Mouse (Mus musculus): ENCODE measurements at regions not wholly inside any gene's neighbourhood (a gene's known extent, or its start where the extent isn't known, plus 50 kb on each side); places are given as distances from the start of the nearest gene placed in this dataset.

DNA sequence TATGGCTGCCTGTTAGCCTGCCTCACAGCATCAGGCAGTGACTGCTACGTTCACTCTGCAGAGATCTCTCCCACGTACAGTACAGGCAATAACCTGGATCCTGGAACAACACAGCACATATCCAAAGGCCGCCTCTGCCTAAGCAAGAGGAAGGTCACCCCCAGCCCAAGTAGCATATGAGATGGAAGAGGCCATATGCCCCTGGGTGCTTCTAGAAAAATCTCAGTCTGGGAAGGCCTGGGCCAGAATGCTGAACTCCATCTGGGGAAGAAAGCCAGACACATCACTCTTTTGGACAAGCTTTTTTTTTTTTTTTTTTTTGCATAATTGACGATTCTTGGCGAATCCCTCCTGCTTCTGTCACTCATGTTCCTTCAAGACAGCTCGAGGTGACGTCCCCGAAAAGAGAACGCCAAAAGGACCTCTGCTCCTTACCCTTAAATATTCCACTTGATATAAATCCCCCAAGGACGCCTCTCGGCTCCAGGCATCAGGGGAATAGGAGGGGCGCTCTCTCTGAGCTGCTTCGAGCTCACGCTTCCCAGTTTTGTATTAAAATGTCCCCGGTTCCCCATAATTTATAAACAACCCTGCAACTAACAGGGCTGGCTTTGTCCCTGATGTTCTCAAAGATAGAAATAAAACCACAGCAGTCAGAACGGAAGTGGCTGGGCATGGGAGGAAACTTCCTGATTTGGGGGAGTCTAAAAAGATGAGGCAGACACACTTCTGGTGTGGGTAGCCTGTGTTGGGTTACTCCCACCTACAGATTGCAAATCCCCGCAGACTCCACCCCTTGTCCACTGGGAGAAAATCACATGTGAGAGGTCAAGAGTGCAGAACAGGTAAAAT lies 150.4 kb downstream of the Cryba4 start:
- DNase-seq (ENCODE audit: low read depth) = no peak

DNA sequence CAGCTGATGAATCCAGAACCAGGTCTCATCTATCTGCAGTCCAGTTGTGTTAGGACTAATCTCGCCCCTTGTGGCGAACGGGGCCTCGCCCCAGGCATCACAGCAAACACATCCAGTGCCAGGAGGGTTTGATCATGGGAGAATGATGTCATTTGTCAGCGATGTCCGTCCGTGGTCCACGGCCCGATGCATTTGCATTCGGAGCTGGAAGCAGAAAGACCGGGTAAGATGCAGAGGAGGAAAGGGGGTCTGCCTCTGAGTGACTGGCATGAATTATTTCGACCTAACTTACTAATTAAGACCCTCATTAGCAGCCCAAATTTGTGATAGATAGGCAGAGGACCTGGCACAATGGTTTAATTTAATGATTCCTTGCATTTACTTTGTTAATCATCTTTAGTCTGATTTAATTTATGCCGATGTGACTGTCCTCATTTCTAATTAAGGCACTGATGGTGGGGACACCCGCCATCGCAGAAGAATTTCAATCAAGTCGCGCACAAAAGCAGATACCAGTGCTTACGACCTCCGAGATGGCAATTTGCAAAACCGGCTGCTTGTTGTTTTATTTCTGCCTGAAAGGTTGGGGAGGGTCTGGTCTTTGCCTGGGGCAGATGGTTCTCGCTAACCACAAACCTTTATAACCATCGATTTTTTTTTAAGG lies 141.9 kb downstream of the Cryba4 start:
- DNase-seq (ENCODE audit: low read depth) = no peak

DNA sequence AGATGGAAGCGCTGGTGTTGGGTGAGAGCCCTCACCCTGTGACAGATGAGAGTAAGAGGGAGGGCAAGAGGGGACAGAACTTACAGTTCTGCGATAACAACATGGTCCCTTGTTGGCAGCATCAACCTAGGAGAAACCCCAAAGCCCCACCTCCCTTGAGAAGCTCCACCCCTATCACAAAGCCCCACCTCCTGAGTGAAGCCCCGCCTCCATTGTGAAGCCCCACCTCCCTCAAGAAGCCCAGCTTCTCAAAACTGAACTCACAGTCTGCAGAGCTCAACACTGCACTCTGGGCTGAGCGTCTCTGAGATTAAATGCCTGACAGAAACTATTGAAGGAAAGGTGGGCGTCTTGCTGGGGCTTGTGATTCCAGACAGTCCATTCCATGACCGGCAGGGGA lies 131.6 kb downstream of the Cryba4 start:
- no peak for DNase-seq (ENCODE audit: low read depth)

DNA sequence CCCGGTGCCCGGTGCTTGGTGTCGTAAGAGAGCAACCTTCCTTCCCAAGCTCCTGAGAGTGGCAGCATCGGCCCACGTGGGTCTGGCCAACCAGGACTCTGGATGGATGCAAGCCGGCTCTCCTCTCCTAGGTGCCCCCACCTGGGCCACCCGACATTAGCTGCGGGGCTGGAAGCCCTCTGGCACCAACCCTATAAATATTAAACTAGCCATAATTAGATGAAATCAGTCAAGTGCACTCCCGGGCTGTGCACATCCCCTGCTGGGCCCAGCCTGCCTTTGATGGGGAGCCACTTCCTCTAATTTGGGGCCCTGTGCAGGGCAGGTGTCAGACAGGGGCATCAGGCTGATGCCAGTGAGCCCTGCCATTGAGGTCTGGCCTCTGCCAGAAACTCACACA lies 130.8 kb downstream of the Cryba4 start:
- no peak for DNase-seq (ENCODE audit: low read depth)

DNA sequence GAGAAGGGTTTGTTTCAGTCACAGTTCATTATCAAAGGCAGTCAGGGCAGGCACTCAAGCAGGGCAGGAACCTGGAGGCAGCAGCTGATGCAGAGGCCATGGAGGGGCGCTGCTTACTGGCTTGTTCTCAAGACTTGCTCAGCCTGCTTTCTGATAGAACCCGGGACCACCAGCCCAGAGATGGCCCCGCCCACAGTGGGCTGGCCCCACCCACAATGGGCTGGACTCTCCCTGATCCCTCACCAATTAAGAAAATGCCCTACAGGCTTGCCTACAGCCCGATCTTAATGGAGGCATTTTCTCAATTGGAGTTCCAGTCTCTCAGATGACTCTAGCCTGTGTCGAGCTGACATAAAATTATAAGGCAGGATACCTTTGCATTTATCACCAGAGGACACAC lies 129.7 kb downstream of the Cryba4 start:
- DNase-seq (ENCODE audit: low read depth) = no peak

DNA sequence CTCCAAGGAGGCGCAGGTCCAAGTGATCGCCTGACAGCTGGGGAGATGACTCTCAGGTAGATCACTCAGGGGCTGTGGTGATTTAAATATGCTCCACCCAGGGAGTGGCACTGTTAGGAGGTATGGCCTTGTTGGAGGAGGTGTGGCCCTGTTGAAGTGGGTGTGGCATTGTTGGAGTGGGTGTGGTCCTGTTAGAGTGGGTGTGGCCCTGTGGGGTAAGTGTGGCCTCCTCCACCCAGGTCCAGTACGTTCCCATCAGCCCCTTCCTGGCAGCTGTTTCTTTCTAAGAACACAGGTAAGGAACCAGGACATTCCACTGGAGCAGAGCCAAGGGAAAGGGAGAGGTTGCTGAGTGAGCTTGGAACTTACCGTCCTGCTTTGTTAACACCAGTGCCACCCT lies 125.1 kb downstream of the Cryba4 start:
- no peak for DNase-seq (ENCODE audit: low read depth)

DNA sequence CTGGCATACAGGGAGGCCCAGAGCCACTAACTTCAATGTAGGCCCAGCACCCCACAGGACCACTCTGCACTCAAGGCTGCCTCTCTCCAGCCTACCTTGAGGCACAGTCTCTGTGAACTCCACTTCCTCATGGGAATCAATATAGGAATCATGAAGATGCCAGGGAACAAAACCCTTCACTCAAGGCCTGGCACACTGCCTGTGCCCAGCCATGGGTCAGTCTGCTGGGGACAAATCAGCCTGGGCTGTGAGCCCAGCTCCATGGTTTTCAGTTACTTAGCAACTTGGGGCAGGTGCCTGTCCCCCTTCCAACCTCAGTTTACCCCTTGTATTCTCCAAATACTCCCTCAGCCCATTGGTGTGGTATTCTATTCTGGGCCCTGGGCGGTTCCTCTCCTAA lies 119.6 kb downstream of the Cryba4 start:
- DNase-seq (ENCODE audit: low read depth) = no peak

DNA sequence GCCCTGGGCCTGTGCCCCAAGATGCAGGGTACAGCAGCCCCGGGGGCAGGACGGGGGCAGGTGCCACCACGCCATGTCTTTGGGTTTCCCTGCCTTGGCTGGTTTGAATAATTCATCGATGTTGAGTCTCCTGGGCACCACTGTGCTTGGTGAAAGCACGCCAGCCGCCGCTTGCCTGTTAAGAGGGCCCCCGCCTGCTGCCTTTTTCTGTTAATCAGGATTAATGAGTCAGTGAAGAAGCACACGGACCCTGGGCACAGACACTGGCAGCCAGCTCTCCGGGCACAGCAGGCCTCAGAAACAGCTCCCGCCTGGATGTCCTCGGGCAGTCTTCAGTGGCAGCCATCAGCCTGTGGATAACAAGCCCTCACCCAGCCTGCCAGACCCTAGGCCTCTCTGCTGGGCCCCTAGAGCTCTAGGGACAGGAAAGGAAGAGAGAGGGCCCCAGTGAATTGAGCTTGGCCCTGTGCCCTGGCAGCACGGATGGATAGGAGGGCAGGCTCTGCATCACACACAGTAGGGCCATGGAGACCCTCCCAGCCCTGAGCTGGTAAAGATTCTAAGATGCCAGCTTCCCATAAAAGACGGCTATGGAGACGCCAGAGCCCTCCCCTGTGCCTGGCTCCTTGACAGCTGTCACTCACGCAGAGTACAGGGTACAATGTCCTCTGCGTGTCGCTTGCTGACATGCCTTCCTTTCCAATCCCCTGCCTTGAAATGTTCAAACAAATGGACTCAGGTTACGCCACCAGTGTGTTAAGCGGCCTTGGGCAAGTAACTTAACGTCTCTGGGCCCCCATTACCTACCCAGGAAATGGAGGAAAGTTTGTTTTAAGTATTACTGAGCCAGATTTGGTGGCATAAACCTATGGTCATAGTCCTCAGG lies 118.4 kb downstream of the Cryba4 start:
- DNase-seq (ENCODE audit: low read depth) = no peak

DNA sequence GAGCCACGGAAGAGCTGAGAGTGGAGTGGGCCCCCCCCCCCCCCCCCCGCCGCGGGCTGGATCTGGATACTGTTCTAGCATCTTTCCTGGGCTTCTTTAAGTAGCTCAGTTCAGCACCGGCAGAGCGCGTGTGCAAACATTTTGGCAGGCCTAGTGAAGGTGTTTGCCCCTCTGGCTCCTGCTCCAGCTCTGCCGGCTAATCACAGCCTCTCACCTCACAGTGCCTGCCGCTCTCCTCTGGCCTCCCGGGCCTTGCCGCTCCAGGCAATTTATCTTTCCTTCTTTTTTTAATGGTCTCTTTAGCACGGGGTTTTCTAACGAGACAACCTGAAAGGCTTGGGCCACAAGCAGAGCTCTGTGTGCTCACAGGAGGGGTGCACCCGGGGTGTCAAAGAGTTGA lies 115.7 kb downstream of the Cryba4 start:
- DNase-seq (ENCODE audit: low read depth) = no peak

DNA sequence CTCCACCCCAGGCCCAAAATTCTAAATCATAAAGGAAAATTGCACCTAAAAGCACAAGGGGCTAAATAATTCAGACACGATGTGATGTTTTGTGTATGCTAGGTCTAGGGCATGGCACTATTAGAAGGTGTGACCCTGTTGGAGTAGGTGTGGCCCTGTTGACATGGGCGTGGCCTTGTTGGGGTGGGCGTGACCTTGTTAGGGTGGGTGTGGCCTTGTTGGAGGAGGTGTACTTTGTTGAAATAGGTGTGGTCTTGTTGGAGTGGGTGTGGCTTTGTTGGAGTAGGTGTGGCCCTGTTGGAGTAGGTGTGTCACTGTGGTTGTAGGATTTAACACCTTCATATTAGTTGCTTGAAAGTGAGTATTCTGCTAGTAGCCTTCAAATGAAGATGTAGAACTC lies 114.1 kb downstream of the Cryba4 start:
- no peak for DNase-seq (ENCODE audit: low read depth)

DNA sequence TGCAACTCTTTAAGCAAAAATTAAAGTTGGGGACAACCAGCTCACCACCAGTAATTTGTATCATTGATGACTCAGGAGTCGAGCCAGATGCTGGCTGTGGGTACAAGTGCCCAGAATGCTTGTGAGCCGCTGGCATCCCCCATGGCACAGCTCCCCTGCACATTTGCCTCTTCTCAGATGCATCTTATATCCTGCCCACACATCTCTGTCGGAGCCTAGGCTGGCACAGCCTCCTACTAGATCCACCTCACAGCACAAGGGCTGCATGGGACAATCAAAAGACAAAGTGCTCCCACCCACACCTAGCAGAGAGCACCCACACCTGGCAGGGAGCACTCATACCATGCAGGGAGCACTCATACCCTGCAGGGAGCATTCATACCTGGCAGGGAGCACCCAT lies 109.6 kb downstream of the Cryba4 start:
- no peak for DNase-seq (ENCODE audit: low read depth)

DNA sequence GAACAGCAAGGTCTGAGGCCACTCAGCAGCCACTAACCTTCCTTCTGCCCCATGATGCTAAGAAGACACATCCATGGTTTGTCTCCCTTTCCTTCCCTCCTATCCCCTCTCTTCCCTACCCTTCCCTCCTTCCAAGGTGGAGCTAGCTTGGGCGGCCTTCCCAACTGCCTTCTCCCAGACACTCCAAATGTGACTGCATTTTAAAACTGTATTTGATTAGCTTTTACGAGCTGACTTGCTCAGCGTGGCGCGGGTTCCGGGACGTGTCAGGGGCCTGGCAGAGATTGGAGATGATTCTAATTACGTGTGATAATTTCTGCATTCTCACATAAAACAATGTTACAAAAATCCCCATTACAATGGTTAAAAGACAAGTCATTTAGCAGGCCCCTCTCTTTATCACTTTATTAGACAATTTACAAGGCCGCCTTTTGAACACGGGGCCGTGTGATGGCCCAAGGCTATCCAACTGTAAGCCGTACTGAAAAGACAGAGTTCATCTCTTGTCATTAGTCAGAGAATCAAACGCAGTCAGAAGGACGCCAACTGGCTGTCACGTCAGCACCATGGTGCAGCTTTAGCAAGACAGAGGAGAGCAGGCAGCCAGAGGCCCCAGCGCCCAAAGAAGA lies 108.2 kb downstream of the Cryba4 start:
- no peak for DNase-seq (ENCODE audit: low read depth)

DNA sequence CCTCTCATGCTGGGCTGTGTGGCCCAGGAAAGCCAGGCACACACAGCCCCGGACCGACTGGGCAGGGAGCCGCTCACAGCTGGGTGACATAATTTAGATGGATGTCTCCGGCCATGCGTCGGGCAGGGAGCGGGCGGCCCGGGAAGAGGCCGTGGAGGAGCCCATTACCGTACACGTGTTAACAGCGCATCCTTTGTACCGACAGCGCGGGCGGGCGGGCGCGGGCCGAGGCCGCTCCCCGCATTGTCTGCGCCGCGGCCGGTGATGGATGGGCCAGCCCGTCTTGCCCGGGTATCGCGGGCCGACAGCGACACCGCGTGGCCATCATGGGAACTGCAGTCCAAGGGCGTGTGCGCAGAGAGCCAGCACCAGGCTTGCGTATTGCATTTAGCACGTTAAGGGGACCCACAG lies 98.6 kb downstream of the Cryba4 start:
- DNase-seq (ENCODE audit: low read depth) = peak; percentile 88

DNA sequence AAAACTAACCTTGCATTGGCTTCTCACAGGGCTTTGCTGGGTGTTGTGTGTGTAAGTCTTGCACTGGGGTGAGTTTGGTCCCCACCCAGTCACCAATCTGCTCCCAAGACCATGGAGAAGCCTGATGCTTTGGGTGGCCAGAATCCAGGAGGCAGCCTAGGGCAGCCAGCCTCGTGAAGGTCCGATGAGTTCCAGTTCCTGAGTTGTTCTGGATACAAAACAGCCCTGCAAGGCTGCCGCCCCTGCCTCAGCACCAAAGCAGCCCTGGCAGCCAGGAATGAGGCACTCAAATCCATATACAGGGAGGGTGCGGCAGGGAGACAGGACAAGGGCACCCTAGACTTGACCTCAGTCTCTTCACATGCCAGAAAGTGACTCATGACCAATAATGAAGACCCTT lies 97.7 kb downstream of the Cryba4 start:
- peak; percentile 6 for DNase-seq (ENCODE audit: low read depth)

DNA sequence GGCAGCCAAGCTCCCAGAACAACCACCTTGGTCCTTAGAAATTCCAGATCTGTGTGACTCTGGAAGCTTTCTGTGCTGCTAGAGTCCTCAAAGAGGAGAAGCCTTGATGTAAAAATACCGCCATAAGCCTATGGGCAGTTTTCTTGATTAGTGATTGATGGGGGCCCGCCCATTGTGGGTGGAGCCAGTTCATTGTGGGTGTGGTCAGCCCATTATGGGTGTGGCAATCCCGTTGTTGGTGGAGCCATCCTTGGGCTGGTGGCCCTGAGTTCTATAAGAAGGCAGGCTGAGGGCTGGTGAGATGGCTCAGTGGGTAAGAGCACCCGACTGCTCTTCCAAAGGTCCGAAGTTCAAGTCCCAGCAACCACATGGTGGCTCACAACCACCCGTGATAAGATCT lies 97.3 kb downstream of the Cryba4 start:
- no peak for DNase-seq (ENCODE audit: low read depth)

DNA sequence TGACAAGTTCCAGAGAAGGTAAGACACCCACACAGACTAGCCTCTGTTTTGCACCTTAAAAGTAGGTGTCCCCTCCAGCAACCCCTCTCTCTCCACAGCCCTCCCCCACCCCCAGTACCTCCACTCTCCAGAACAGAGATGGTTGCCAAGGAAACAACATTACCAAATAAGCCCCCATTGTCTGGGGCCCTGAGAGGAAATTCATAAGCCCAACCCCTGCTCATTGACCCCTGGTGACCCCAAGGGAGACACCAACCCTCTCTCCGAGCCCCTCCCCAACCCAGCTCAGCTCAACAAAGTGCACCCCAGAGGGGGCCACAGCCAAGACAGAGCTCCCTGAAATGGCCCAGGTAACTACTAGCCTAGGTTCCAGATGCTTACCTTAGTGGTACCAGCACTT lies 96.3 kb downstream of the Cryba4 start:
- DNase-seq (ENCODE audit: low read depth) = no peak

DNA sequence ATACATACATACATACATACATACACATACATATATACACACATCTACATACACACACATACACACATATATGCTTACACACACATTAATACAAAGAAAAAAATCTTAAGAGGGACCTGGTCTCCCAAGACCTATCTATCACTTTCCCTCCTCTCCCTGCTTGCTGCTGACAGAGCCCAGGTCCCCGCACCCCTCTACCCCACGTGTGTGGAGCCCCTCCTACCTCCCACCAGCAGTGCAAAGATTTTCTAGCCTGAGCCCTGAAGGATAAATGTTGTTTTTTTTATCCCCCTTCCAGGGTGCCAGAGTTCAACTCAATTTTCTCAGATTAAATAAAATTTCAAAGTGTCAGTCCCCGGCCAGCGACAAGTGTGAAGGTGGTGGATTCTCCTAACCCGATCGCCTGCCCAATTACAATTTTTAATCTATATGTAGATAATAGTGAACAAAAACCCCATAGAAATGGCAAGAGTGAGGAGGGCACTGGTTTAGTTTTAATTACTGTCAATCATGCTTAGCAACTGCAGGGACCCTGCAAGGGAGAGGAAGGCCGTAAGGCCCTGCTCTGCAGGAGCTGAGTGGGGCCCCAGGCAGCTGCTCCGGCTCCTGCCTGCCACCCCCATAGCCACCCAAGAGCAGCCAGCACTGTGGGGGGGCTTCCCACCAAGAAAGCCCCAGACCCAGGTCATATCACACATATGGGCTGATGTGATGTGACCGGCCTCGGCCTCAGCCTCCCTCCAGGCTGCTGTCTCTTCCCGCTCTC lies 85.7 kb downstream of the Cryba4 start:
- no peak for DNase-seq (ENCODE audit: low read depth)

DNA sequence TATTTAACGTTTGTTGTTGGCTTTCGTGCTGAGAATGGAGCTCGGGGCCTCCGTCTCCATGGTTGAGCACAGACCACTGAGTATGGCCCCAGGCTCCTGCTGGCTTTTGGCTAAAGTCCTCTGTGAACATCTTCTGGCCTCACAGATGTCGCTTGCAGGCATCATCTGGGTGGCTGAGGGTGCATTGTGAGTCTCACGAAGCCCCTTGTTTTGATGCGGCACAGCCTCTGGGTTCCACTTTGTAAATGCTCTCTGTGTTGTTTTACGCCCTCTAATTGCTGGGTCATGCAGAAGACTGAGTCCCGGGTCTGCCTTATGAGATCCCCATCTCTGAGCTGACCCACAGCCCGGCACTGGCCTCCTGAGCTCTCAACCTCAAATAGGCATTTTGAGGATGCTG lies 84.5 kb downstream of the Cryba4 start:
- DNase-seq (ENCODE audit: low read depth) = no peak

DNA sequence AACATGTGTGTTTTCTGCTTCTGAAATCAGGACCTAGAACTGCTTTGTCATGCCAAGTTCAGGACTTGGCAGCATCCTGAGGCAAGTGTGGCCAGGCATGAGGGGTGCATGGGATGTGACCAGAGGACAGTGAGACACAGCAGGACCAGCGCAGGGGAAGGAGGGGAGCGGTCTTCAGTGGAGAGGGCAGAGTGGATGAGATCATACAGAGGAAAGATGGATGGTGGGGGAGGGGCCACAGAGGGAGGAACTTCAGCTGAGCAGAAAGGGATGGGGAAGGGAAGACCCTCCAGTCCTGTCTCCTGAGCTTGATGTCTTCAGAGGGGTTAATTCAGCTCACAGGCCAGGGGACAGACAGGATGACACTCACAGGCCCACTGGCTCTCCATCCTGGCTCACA lies 81.0 kb downstream of the Cryba4 start:
- no peak for DNase-seq (ENCODE audit: low read depth)

DNA sequence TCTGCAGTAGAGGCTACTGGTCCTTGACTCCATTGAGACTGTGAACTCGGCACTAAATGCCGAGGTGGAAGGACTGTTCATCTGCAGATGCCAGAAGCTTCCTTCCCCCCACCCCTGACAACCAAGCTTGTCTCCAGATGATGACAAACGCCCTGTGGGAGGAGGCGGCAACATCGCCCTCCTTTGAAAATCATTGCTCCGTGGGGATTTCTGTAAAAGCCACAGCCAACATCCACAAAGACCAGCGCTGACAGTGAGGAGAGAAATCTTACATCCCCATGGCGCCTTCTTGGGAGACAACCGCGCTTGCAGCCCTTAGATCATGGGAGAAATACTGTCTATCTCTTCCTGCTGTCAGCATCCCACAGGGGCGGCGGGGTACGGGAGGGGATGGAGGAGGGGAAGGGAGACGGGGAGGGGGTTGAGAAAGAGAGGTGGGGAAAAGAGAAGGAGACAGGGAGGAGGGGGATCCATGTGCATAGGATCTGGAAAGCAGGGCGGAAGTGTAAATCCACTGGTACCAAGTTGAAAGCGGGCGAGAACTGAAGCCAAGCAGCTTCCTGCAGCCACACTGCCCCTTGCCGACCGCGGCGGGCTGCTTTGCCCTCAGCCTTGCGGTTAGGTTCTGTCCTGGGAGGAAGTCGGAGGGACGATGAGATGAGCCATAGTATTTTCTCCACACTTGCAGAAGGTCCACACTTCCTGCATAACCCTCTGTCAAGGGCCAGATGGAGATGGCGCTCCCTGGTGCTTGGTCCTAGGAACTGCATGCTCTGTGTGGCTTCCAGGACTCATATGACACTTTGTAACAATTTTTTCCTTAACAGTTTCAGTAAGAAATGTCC lies 72.9 kb downstream of the Cryba4 start:
- peak; percentile 23 for DNase-seq (ENCODE audit: low read depth)

DNA sequence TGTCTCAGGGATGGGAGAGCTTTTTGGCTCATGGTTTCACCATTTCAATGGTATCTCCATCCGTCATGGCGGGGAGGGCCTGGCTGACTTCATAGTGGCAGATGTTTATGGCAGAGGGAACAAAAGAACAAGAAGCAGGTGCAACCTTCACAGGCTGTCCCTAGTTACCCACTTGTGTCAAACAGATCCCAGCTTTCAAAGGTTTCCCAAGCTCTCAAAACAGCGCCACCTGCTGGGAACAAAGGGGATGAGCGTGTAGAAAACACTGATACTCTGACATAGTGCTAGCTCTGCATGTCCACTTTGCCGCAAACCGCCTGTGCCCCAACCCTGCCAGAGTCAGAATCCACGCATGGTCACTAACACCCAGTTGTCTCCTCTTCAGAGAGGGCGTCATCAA lies 69.5 kb downstream of the Cryba4 start:
- peak; percentile 50 for DNase-seq (ENCODE audit: low read depth)

Measured in NIH3T3 (cell line).